Mouse (Mus musculus) thymus, postnatal 14 days (tissue): ENCODE results near the gene Pde4d.

Experiments
- DNase-seq: peaks from one replicate; pipeline ENCODE4 v3.0.0; 2021

The Pde4d gene

DNA sequence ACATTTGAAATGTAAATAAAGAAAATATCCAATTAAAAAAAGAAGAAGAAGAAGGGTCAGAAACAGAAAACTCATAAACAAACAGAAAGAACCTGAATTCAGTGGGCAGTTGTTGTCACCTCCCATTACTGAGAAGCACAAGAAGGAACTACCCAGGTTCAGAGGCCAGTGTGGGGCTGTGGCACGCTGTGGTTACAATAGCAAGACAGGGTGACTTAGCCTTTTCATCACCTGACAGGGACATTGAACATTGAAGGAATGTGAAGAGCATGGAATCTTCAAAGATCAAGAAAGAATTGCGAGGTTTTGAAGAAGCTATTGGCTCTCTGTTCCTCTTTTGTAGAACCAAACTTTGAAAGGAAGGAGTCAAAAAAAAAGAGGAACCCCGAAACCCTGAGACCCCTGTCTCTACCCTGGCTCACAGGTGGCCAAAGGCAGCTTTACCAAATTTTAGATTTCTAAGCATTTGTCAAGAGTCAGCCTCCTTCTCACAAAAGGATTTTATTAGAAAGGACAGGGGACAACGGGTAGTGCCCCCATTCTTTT lies 987.6 kb downstream of the Pde4d start:
- no peak for DNase-seq

DNA sequence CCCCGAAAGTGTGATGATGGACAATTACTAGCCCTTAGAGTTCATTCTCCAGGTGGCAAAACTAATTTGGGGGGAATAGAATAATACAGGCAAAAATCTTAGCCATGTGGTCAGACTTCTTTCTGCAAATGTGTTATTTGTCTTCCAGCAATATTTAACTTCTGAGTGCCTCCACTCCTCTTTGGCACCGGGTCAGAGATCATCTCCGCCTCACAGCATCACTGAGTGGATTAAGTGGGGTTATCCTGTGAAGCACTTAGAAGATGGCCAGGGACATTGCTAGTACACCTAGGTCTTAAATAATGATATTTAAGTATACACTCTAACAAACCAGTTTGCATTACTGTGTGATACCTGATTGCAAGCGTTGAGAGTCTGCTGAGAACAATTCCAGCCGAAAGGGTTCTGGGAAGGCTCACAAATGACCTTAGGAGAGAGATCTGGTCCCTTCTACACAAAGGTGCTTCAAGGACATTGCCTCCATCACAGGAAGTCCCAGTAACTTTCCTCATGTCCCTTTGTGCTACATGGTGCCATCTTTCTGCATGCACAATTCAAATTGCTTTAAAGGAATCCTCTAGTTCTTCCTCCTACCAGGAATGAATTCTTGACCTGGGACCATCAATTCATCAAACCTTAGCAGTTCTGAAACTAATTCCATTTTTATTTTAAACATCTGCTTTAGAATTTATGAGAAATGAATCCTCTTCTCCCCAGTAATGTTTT lies 989.9 kb downstream of the Pde4d start:
- DNase-seq = no peak

DNA sequence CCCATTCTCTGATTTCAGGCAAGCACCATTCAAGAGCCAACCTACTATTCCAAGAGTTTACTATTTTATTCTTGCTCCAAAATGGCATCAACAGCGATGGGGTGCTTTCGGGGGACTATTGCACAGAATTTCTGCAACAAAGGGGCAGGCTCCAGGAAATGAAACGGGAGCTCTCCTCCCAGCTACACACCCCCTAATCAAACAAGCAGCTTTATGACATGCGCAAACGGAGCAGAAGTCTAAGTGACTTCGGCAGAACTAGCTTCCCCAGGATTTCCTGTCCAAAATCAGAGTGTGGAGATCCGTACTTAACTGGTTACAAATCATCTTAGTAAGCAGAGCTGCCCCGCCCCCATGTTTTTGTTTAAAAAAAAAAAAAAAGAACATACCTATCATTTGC lies 990.6 kb downstream of the Pde4d start:
- peak; percentile 55 for DNase-seq

DNA sequence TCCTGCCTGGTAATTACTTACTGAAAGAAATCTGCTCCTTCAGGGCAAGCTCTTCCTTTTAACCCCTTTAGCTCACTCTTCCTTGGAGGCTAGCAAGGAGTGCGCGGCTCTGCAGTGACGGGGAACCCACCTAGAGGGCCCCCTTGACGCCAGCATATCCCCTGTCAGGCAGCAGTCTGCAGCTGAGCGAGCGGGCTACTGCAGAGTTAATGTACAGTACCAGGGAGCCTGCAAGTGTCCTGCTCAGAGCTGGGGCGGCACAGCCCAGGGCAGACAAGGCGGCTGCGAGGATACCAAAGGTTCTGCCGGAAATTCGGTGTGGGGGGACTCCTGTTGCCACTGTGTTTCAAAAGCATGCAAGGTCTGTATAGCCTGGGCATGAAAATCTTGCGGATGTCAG lies 991.1 kb downstream of the Pde4d start:
- DNase-seq = peak; percentile 77

DNA sequence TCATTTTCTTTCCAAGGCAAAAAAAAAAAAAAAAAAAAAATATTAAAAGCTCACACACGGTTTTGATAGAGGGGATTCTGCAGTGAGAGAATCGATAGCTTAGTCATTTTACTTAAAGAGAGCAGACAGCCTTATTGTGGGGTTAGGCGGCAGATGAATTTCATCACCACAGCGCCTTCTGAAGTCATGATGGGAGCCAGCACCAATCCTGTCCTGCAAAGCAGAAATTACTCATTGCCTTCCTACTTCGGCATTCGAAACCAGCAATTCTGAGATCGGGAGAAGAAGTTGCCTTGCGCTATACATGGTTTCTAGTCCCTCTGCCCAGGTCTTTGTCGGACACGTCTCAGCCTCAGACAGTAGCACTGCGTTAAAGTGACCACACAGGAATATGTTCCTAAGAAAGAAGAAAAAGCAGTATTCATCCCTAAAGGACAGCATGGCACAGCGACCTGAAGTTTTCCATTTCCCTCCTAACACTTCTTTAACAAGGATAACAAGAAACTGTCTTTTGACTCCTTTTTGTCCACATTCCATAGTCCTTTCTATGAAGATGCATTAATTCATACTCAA lies 991.7 kb downstream of the Pde4d start:
- peak; percentile 3 for DNase-seq

DNA sequence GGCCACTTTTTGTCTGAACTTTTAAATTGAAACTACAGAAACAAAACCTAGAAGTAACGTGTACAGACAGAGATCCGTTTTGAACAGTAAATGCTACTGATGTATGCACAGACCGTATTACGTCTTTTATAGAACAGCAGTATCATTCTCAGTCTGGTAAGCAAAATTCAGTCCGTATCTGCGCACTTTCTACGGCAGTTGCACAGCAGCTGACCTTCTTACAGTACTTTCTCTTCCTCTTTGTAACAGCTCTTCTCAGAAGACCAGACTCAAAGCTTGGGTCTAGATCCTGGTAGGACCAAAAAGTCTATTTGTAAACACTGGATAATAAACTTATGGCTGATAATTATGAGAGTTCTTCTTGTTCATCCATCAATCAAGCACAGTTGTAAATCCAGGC lies 996.4 kb downstream of the Pde4d start:
- no peak for DNase-seq

DNA sequence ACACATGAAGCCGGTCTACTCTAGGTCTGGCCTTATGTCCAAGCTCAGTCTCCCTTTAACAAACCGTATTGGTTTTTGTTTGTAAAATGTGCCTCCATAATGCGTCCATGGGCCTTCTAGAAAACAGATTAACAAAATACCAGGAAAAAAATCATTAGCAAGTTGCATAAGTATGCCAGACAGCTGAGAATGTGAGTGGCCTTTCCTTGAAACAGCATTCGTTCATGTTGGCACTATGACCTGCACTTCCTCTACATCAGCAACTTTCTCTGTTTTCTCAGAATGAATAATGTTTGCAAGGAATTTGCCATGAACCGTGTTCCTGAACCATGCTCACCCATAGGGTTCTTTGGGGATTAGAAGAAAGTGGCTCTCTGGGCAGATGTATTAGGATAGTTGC lies 998.4 kb downstream of the Pde4d start:
- DNase-seq = no peak

DNA sequence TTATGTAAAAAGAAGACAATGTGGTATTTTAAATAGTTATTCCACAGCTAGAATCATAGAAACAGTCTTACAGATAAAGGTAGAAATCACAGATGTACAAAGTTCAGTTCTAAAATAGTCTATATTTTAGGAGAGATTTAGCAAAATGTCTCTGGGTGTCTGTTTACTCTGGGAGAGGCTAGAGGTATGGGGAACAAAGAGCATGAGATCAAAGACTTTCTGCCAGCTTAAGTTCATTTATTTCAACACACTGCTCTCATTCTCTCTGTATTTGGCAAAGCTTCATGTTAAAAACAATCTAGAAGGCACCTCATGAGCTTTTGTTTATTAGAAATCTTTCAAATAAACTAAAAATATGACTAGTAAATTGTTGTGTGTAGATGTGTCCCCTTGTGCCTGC lies 1024.6 kb downstream of the Pde4d start:
- no peak for DNase-seq

DNA sequence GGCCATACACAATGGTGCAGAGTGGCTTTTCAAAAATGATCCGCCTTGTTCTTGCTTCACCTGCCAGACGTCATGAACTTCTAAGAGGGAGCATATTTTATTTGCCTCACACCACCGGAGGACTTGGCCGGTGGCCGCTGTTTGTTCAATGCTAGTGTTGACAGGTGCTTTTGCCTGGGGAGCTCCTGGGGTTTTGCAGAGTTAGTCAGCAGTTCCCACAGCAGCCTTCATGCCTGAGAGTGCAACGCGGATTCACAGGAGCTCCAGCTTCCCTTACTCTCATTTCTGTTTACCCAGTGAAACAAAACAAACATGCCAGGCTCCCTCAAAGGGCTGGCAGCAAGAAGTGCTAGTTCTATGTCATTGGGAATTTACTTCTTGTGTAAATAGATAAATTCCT lies 1031.7 kb downstream of the Pde4d start:
- no peak for DNase-seq

DNA sequence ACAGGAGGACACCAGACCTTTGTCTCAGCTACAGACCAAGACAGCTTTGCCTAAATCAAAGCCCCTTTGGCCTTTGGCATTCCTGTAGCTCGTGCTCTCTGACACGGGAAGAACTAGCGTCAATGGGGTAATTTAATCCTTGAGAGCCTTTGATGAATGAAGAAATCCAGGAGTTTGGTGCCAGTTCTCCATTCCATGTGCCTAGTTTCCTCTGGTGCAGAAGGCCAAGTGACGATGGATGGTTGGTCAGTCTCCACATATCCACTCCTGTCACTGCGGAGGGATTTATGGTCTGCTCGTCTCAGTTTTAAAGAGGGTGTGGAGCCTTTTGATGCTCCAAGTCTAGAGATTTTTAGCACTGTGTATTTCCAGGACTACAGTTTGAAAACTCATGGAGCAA lies 1036.4 kb downstream of the Pde4d start:
- no peak for DNase-seq

DNA sequence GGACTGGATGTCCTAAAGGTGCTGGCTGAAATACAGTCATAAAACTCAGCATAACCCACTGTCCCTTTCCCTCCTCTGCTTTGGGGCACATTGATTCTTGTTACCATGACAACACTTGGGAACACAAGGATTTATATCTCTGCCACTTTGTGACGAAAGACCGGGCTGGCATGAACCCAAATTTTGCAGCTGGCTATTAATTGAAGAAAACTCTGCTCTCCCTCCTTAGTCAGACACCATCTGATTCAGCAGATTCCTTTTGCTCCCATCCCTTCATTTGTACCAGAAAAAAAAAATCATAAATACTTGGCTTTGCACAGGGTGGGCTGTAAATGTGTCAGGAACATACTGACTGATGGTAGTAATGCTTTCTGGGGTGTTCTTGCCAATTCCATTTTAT lies 1037.6 kb downstream of the Pde4d start:
- DNase-seq = no peak

DNA sequence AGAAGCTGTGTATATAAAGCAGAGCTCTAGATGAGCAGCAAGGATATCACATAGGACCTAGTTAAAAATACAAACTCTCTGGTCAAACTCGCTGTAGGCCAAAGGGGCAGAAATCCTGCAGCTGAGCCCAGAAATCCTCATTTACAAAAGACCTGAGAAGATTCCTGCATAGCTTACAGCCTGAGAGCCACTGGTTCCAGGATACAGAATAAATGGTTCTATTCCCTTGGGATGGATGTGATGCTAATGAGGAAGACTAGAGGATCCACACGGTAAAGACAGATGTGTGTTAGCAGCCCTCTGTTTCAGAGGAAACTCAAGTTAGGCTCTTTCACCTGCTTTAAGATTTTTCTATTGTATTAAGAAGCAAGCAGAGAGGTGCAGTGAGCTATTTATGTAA lies 1041.1 kb downstream of the Pde4d start:
- DNase-seq = no peak

DNA sequence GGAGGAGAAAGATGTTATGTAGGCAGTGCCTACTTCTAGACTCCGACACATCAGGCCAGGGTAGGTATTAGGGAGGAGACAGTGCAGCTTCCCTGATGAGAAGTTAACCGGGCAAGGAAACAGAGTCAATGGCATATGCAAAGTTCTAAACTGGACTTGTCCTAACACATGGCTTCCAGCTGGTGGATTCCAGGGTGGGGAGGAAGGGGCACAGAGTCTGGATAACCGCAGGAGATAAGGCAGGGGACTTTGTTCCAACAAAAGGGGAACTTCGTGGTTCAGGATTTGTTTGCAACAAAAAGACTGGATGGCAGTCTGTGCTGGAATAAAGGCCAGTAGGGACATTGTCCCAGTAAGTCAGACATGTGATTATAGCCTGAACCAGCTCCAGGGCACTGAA lies 1042.1 kb downstream of the Pde4d start:
- DNase-seq = no peak

DNA sequence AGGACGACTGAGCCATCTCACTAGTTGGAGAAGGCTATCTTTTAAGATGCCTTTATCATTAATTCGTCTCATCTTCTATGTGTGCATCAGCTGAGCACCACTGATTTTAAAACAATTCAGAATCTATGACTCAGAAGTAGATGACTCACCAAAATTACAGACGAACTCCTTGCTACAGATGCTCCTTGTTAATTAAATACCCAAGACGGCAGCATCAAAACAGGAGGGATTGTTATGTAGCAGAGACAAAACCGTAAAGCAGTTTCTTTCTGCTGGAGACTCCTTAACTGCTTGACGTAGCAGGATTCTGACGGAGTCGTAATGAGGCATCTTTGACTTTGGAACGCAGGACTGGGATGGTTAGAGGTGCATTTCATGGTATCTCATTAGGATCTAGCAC lies 1050.6 kb downstream of the Pde4d start:
- no peak for DNase-seq

DNA sequence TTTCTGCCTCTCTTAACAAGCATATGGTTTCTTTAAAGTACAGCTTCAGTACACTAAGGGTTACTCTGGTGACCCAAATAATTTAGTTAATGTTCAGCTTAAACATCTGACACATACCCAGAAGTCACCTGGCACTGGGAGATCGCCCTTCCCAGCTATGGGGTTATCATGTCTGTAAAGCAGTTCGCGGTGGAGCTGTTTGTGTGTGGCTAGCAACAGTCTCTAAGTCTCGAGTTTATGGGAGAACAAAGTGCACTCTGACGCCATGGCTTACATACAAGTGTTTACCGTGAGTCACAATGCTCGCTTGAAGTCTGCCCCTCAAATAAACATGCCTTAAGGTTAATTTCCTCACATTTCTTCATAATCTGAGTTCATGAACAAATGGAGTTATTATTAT lies 1053.0 kb downstream of the Pde4d start:
- DNase-seq = no peak

DNA sequence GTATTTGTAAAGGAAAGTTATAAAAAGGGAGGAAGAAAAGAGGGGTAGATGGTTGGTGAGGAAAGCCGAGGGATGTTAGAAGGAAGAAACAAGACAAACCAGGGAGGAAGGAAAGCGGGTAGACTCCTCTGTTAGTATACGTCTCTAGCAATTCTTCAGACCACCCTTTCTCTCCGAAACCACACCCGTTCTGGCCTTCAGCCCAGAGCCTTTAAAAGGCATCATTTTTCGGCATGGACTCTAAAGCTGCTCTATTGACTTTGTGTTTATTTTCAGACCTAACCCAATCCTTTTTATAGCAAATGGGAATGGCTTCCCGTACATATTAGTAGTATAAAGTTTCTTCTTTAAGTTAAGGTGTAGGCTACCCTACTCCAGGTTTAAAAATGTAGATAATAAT lies 1057.0 kb downstream of the Pde4d start:
- DNase-seq = no peak

DNA sequence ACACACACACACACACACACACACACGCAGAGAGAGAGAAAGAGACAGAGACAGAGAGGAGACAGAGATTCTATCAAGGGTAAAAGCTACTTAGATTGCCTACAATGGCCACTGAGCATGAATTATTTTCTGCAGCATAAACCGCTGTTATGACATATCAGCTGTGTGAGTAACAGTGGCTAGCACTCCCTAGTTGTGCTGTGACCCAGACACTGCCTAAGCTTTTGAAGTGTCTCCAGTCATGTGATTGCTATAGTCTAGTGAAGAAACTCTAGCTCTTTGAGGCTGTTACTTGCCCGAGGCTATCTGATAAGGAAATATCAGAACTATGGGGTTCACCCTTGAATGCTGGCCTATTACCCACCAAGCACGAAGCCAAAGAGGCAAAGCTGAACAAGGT lies 1058.7 kb downstream of the Pde4d start:
- no peak for DNase-seq

DNA sequence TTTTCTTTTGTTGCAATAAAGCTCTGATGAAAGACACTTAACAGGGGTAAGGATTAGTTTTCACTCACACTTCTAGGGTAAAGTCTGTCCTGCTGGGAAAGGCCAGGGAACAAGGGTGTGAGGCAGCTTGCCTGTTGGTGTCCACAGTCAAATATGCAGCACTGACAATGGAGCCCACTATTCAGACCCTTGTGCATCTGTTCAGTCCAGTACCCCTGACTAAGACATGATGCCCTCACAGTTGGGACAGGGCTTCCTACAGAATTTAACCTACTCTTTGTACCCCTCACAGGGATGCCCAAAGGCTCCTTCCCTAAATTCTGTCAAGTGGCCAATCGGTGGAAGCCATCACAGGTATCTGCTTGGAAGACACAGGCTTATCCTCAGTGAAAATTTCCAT lies 1068.4 kb downstream of the Pde4d start:
- no peak for DNase-seq

DNA sequence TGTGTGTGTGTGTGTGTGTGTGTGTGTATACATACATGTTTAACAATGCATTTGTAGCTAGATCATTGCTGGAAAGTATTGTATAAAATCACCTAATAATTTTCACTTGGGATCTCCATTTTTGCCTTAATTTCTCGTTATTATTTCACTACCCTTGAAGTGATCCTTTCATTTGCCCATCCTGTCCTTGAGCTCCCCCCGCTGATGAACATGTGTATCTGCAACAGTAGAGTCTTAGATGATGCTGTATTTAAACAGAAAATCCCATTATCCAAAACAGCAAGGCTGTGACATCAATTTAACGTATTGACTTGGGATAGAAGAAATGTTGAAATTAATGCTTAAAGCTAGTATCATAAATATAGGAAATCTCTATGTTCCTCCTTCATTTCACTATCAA lies 1069.7 kb downstream of the Pde4d start:
- no peak for DNase-seq

DNA sequence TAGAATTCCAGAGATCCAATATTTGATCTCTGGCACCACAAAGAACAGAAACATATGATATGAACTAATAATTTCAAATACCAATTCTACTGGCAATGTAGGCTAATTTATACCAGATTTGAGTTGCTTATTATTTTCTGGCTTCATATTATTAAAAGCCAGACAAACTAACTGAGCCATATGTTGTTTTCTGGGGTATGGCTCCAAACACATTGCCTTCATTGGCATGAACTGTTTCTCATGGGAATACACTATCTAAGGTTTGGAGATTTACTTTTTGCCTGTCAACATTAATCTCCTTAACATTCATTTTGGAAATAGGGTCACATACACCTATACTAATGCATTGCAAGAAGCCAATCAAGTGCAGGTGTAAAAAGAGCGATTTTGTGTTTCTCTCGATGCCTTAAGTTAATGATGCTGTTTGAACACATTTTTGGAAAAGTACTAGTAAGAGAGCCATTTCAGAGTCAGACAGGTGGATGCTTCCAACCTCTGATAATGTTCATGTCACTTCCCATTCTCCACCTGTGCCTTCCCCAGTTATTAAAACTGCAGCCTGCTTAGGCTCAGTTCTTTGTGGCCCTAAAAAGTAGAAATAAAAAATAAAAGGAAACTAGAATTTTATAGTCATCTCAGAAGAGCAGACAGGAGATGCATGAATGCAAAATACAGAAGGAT lies 1070.4 kb downstream of the Pde4d start:
- no peak for DNase-seq

DNA sequence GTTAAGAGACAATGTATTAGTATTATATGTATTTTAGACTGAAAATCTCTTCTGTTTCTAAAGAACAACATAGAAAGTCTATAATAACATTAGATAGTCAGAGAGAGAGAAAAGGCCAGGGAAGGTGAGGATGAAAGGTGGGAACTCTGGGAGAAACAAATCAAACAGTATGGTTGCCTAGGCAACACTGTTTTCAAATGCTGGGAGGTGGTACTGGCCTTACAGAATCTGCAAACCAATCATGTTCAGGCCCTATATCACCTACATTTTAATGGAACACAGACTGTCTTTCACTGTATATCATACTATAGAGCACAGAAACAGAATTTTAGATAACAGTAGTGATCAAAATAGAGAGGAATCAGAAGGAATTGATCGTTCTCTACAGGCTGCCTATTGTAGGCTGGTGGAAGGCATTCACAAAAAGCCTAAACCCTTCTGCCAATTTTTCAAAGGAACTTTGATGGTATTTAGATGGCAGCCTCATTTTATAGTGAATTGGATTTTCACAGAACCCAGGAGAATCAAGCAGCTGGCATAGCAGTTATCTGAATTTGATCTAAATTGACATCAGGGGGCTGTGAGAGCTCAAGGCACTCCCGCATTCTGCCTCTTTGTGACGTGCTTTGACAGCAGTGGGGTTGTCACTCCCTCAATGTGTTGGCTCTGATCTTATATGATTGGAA lies 1084.2 kb downstream of the Pde4d start:
- no peak for DNase-seq

DNA sequence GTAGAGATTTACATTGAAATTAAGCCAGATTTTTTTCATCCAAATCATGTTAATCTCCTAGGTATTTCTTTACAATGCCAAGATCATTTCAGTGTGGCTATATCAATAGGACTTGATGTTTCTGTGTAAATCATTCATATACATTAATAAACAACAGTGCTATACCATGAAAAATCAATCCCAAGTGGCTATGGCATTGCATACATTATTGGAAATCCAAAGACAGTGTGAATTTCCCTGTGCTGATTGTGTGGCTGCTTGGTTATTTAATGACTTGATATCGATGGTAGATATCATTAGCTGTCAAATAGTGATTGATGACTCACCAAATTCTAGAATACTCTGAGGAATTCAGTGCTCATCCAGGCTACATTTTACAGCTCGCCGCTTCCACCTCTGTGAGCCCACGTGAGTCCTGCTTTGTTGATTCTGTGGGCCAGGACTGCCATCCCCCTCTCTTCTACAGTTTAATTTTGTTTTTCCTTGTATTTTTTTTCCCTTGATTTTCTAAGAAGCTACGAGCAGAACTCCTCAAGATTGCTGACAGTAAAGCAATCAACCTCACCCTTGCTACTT lies 1085.0 kb downstream of the Pde4d start:
- no peak for DNase-seq

DNA sequence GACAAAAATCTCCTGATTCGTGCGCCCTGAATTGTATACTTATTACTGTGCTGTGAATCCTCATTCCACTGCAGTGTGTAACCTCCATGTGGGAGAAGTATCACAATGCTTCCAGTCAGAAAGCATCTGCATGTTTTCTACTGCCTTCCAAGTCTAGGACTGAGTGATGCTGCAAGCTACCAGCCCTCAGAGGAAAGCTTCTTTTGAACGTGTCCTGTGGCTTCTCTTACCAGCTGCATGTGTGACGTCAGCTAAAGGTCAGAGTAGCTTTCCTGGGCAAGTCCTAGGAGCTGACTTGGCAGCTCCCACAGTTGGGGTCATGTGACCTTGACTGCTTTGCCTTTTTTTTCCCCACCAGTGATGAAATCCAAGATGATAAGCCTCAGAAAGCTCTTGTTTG lies 1086.9 kb downstream of the Pde4d start:
- DNase-seq = no peak
